Mouse (Mus musculus): ENCODE results near the gene Slc51a.

DNA sequence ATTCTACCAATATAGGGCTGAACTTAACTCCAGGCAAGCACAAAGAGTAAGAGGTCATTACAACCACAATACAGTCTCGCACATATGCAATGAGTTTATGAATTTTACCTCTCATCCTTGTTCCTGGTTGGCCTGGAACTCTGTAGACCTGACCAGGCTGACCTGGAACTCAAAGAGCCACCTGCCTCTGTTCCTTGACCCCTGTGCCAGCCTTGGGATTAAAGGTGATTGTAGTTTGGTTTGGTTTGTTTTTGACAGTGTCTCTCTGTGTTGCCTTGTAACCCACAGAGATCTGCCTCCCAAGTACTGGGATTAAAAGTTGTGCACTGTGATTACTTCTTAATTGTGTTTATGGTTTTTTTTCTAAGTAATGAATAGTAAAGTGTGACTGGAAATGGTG lies 30.9 kb downstream of the Slc51a start:
- TF ChIP-seq CTCF (conservative IDR thresholded peaks at IDR 0.05; ENCODE audit: low read length): no peak
- no peak for TF ChIP-seq NANOG (IDR thresholded peaks at IDR 0.05; ENCODE audit: borderline replicate concordance, low read length)

Data from E14TG2a.4 (cell line).